In the genomic region with DNA sequence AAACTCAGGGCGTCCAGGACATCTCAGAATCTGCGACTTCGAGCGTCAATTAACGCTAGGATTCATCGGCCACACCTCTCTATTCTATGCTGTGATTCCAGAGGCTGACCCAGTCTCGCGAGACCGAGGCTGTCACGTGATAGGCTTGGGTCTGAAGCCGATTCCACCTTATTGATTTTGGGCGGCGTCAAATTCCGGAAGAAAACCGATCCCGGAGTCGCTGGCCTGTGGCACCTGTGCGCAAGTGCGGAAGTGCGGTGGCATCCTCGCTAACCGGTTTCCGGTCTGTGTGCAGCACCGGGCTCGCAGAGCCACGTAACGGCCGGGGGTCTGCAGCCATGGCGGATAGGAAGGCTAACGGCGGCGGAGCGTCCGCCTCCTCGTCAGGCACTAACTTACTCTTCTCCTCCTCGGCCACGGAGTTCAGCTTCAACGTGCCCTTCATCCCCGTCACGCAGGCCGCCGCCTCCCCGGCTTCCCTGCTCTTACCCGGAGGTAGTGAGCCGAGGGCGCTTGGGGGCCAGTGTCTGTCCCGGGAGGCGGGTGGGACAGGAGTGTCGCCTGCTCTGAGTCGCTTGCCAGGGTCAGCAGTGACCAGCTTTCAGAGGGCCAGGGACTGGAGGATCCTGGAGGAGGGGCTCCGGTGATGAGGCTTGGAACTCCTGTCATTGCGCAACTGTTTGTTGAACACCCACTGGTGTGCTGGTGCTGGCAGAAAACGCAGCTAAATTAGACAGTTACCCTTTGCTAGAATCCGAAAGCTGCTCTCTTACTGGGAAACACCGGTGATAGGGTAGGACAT, we compare ENCODE assay signal across 8 mouse cellular contexts. TPM values are rescaled to one million over a fixed set of nuclear protein-coding genes. Genes with fewer than 3 reads are reported as not detected.
DNase-seq lines count a peak whose midpoint lies in the region; ATAC-seq and TF ChIP-seq lines count a peak whose summit lies in the region.

A gene (plus strand): TSS at position 260 of the 802 bp plus-strand sequence.

- H3K27me3 ChIP-seq in embryonic facial prominence, embryonic 15.5 days, result peaks cover 5% of the 10 kb centered on the region; the same call in 1 of the 2 replicates
- H3K27me3 ChIP-seq in limb, embryonic 14.5 days (ENCODE audit: control insufficient read depth, insufficient read depth, low read length), result no peaks in the 10 kb centered on the region
- H3K27me3 ChIP-seq in midbrain, postnatal 0 days (ENCODE audit: insufficient read depth, low read length), result no peaks in the 10 kb centered on the region

- H3K27ac ChIP-seq in bone marrow, adult 2 months (ENCODE audit: control insufficient read depth, insufficient read depth, low read depth, low read length, poor library complexity), result peak within 1 kb of the TSS; percentile 64
- H3K27ac ChIP-seq in embryonic facial prominence, embryonic 15.5 days (replicated peaks), result peak within 1 kb of the TSS; percentile 73
- H3K27ac ChIP-seq in limb, embryonic 14.5 days (replicated peaks; ENCODE audit: low read depth, low read length), result peak within 1 kb of the TSS; percentile 61; the same call in 1 of the 2 replicates
- H3K27ac ChIP-seq in midbrain, postnatal 0 days (ENCODE audit: low read depth, low read length), result peak within 1 kb of the TSS; percentile 80

- H3K9me3 ChIP-seq in embryonic facial prominence, embryonic 15.5 days (replicated peaks), result no peaks in the 10 kb centered on the region
- H3K9me3 ChIP-seq in limb, embryonic 14.5 days (ENCODE audit: control insufficient read depth, low read length), result no peaks in the 10 kb centered on the region
- H3K9me3 ChIP-seq in midbrain, postnatal 0 days (ENCODE audit: low read length), result no peaks in the 10 kb centered on the region

- ATAC-seq in embryonic facial prominence, embryonic 15.5 days (ENCODE audit: insufficient number of reproducible peaks, low FRiP score, low TSS enrichment, low read depth), result peak; percentile 89
- peak; percentile 91 for ATAC-seq in limb, embryonic 14.5 days (ENCODE audit: low FRiP score, low read depth)
- ATAC-seq in midbrain, postnatal 0 days (ENCODE audit: low FRiP score), result peak; percentile 89

- peak; percentile 95 for TF ChIP-seq POLR2A in bone marrow, adult 2 months (IDR thresholded peaks at IDR 0.05; ENCODE audit: borderline replicate concordance, control insufficient read depth, low read depth, low read length)
- TF ChIP-seq POLR2A in limb, embryonic 14.5 days (IDR thresholded peaks at IDR 0.05; ENCODE audit: borderline replicate concordance, extremely low read depth, insufficient read depth, insufficient read length), result peak; percentile 87; the same call in 1 of the 2 replicates

- H3K4me2 ChIP-seq in embryonic facial prominence, embryonic 15.5 days (replicated peaks), result peak within 1 kb of the TSS; percentile 71
- H3K4me2 ChIP-seq in limb, embryonic 14.5 days (replicated peaks; ENCODE audit: low read depth, low read length, severe bottlenecking), result peak within 1 kb of the TSS; percentile 52
- peak within 1 kb of the TSS; percentile 83 for H3K4me2 ChIP-seq in midbrain, postnatal 0 days (ENCODE audit: low read depth, low read length, poor library complexity, severe bottlenecking)

- H3K4me3 ChIP-seq in bone marrow, adult 2 months (replicated peaks; ENCODE audit: control insufficient read depth, low read depth, low read length), result peak within 1 kb of the TSS; percentile 95
- peak within 1 kb of the TSS; percentile 93 for H3K4me3 ChIP-seq in embryonic facial prominence, embryonic 15.5 days (replicated peaks)
- H3K4me3 ChIP-seq in limb, embryonic 14.5 days (replicated peaks; ENCODE audit: low read length), result peak within 1 kb of the TSS; percentile 97
- peak within 1 kb of the TSS; percentile 62 for H3K4me3 ChIP-seq in midbrain, postnatal 0 days (ENCODE audit: low read depth, low read length)

- DNase-seq in 416B (ENCODE audit: low read depth), result peak; percentile 99
- DNase-seq in heart, adult 8-10 months (ENCODE audit: low spot score), result peak; percentile 99
- DNase-seq in kidney, adult 9 months, result peak; percentile 100
- DNase-seq in limb, embryonic 14.5 days (ENCODE audit: low spot score), result peak; percentile 97
- DNase-seq in midbrain, postnatal 0 days (ENCODE audit: low spot score), result peak; percentile 99
- DNase-seq in spleen, postnatal 14 days (ENCODE audit: low spot score in 2 of 2), result peak; percentile 89 to 94

- under 1% methylated on average over 55 of the region's 55 CpGs for WGBS in bone marrow, adult 2 months
- under 1% methylated on average over 55 of the region's 55 CpGs for WGBS in embryonic facial prominence, embryonic 15.5 days
- under 1% methylated on average over 53 of the region's 55 CpGs for WGBS in limb, embryonic 14.5 days
- under 1% methylated on average over 50 of the region's 55 CpGs for WGBS in midbrain, postnatal 0 days

- TF ChIP-seq CTCF in bone marrow, adult 2 months (IDR thresholded peaks at IDR 0.05; ENCODE audit: control insufficient read depth, insufficient read depth, low read length), result no peak
- no peak for TF ChIP-seq CTCF in midbrain, postnatal 0 days (IDR thresholded peaks at IDR 0.05)

- peaks cover 6% of the 10 kb centered on the region for H3K4me1 ChIP-seq in bone marrow, adult 2 months (ENCODE audit: control insufficient read depth, insufficient read depth, low read length)
- H3K4me1 ChIP-seq in embryonic facial prominence, embryonic 15.5 days, result peaks cover 40% of the 10 kb centered on the region
- H3K4me1 ChIP-seq in limb, embryonic 14.5 days (ENCODE audit: control insufficient read depth, insufficient read depth, low read length), result peaks cover 15% of the 10 kb centered on the region
- peaks cover 8% of the 10 kb centered on the region; the same call in 1 of the 2 replicates for H3K4me1 ChIP-seq in midbrain, postnatal 0 days (ENCODE audit: insufficient read depth, low read length)

- peaks cover under 1% of the 10 kb centered on the region for H3K36me3 ChIP-seq in embryonic facial prominence, embryonic 15.5 days
- H3K36me3 ChIP-seq in limb, embryonic 14.5 days (ENCODE audit: control insufficient read depth, insufficient read depth, low read length), result peaks cover 9% of the 10 kb centered on the region
- H3K36me3 ChIP-seq in midbrain, postnatal 0 days (ENCODE audit: insufficient read depth, low read length), result no peaks in the 10 kb centered on the region

- H3K9ac ChIP-seq in embryonic facial prominence, embryonic 15.5 days, result peak within 1 kb of the TSS; percentile 87
- H3K9ac ChIP-seq in limb, embryonic 14.5 days (ENCODE audit: low read depth, low read length, severe bottlenecking), result peak within 1 kb of the TSS; percentile 90
- H3K9ac ChIP-seq in midbrain, postnatal 0 days (replicated peaks; ENCODE audit: low read length, poor library complexity, severe bottlenecking), result peak within 1 kb of the TSS; percentile 77

RNA-seq across cellular contexts. Expression of the gene that starts here (rescaled TPM):
- 12.1 and 12.6 TPM in 2 replicates for polyA plus RNA-seq in bone marrow, adult 2 months (2011; ENCODE audit: insufficient read depth, insufficient read length, low replicate concordance, missing spikeins)
- polyA plus RNA-seq in embryonic facial prominence, embryonic 15.5 days (2015; fragmentation: Nextera tagmentation; extraction: Ambion mirVana), result 35.3 and 38.2 TPM in 2 replicates
- 10 to 100 TPM; 21.4 to 34.4 (median 26.8) TPM for total RNA-seq in heart, adult 8-10 months (2022)
- polyA plus RNA-seq in limb, embryonic 14.5 days (2012; rRNA removed), result 31.7 and 33.6 TPM in 2 replicates
- 37.0 and 37.8 TPM in 2 replicates for polyA plus RNA-seq in limb, embryonic 14.5 days (2014; fragmentation: Nextera tagmentation; extraction: Ambion mirVana)
- 23.5 and 35.7 TPM in 2 replicates for total RNA-seq in midbrain, postnatal 0 days (2014; rRNA removed)
- 26.3 and 26.4 TPM in 2 replicates for polyA plus RNA-seq in midbrain, postnatal 0 days (2015; fragmentation: Nextera tagmentation; extraction: Ambion mirVana)

Comparison
In these comparisons a context has a peak if more than half of its experiments do, and no peak if none do; other contexts are left out.
1. Peak in every context shown above with its lines: DNase-seq, ATAC-seq, H3K4me3 ChIP-seq and H3K27ac ChIP-seq.